Mouse (Mus musculus): ENCODE data around the gene Mn1. TPM values are rescaled to one million over a fixed set of nuclear protein-coding genes. Genes with fewer than 3 reads are reported as not detected.
A peak's percentile ranks its signal among the peaks of the same experiment; 100 is the strongest.

Gene Mn1
- polyA plus RNA-seq, 1 experiment from 2014 or later, result 4.3 TPM

GRCm38 (mm10) chr5:111394198-111395053 lies 22.7 kb upstream of the Mn1 start:
- DNase-seq (ENCODE audit: low spot score) (no peak), ATAC-seq (replicated peaks; ENCODE audit: low FRiP score, low read depth) (no peak)

GRCm38 (mm10) chr5:111395771-111396170 lies 21.4 kb upstream of the Mn1 start:
- DNase-seq (ENCODE audit: low spot score), result no peak
- H3K27ac ChIP-seq, result no peak overlapping the region
- no peak for TF ChIP-seq CTCF (IDR thresholded peaks at IDR 0.05; ENCODE audit: low read depth)
- no peak overlapping the region for H3K4me2 ChIP-seq (ENCODE audit: low read length)
- 56% methylated on average over 10 of the region's 10 CpGs for WGBS
- no peaks in the 10 kb centered on the region for H3K27me3 ChIP-seq (ENCODE audit: insufficient read depth, low read length)
- no peaks in the 10 kb centered on the region for H3K9me3 ChIP-seq (replicated peaks; ENCODE audit: low read length)
- no peak overlapping the region for H3K4me3 ChIP-seq (replicated peaks; ENCODE audit: low read depth, low read length)
- no peak overlapping the region for H3K9ac ChIP-seq (ENCODE audit: low read depth, low read length)
- H3K4me1 ChIP-seq (replicated peaks; ENCODE audit: insufficient read depth, low read length), result 0 out of 2 replicates have a peak, but pooled peaks cover 7% of the 10 kb centered on the region
- ATAC-seq (replicated peaks; ENCODE audit: low FRiP score, low read depth), result no peak
- H3K36me3 ChIP-seq (ENCODE audit: insufficient read depth, low read length), result no peaks in the 10 kb centered on the region

More at GRCm38 (mm10) chr5:111394198-111395053, 22.7 kb upstream of the Mn1 start:
- Histone ChIP-seq H3K4me2 (ENCODE audit: low read length) (peak overlapping the region; percentile 25; the same call in 1 of the 2 replicates), H3K4me3 (replicated peaks; ENCODE audit: low read depth, low read length) (no peak overlapping the region), H3K4me1 (replicated peaks; ENCODE audit: insufficient read depth, low read length) (0 out of 2 replicates have a peak, but pooled peaks cover 7% of the 10 kb centered on the region), H3K27me3 (ENCODE audit: insufficient read depth, low read length) (no peaks in the 10 kb centered on the region), H3K36me3 (ENCODE audit: insufficient read depth, low read length) (no peaks in the 10 kb centered on the region), H3K9ac (ENCODE audit: low read depth, low read length) (no peak overlapping the region), H3K27ac (no peak overlapping the region), H3K9me3 (replicated peaks; ENCODE audit: low read length) (no peaks in the 10 kb centered on the region)
- 11% methylated on average over 15 of the region's 15 CpGs for WGBS
- TF ChIP-seq CTCF (IDR thresholded peaks at IDR 0.05; ENCODE audit: low read depth), result no peak

GRCm38 (mm10) chr5:111396199-111396598 lies 21.0 kb upstream of the Mn1 start:
- DNase-seq (ENCODE audit: low spot score) (no peak), ATAC-seq (replicated peaks; ENCODE audit: low FRiP score, low read depth) (no peak)
- H3K36me3 ChIP-seq (ENCODE audit: insufficient read depth, low read length), result no peaks in the 10 kb centered on the region
- 75% methylated on average over 4 of the region's 4 CpGs for WGBS
- no peak overlapping the region for H3K4me2 ChIP-seq (ENCODE audit: low read length)
- 0 out of 2 replicates have a peak, but pooled peaks cover 7% of the 10 kb centered on the region for H3K4me1 ChIP-seq (replicated peaks; ENCODE audit: insufficient read depth, low read length)
- H3K27me3 ChIP-seq (ENCODE audit: insufficient read depth, low read length), result no peaks in the 10 kb centered on the region
- H3K27ac ChIP-seq, result no peak overlapping the region
- no peak overlapping the region for H3K9ac ChIP-seq (ENCODE audit: low read depth, low read length)
- TF ChIP-seq CTCF (IDR thresholded peaks at IDR 0.05; ENCODE audit: low read depth), result no peak; the same call in 1 of the 2 replicates
- H3K4me3 ChIP-seq (replicated peaks; ENCODE audit: low read depth, low read length), result no peak overlapping the region
- H3K9me3 ChIP-seq (replicated peaks; ENCODE audit: low read length), result no peaks in the 10 kb centered on the region

- Histone ChIP-seq H3K27ac (no peak overlapping the region), H3K4me1 (replicated peaks; ENCODE audit: insufficient read depth, low read length) (0 out of 2 replicates have a peak, but pooled peaks cover 6% of the 10 kb centered on the region), H3K27me3 (ENCODE audit: insufficient read depth, low read length) (no peaks in the 10 kb centered on the region), H3K9ac (ENCODE audit: low read depth, low read length) (no peak overlapping the region), H3K9me3 (replicated peaks; ENCODE audit: low read length) (no peaks in the 10 kb centered on the region), H3K4me2 (ENCODE audit: low read length) (no peak overlapping the region), H3K4me3 (replicated peaks; ENCODE audit: low read depth, low read length) (no peak overlapping the region), H3K36me3 (ENCODE audit: insufficient read depth, low read length) (no peaks in the 10 kb centered on the region)
- 72% methylated on average over 4 of the region's 4 CpGs for WGBS
- TF ChIP-seq CTCF (IDR thresholded peaks at IDR 0.05; ENCODE audit: low read depth), result no peak
- DNase-seq (ENCODE audit: low spot score) (no peak), ATAC-seq (replicated peaks; ENCODE audit: low FRiP score, low read depth) (no peak)
These were observed 18.7 kb upstream of the Mn1 start for GRCm38 (mm10) chr5:111398471-111398870.

- Histone ChIP-seq H3K4me2 (ENCODE audit: low read length) (no peak overlapping the region), H3K9me3 (replicated peaks; ENCODE audit: low read length) (no peaks in the 10 kb centered on the region), H3K27me3 (ENCODE audit: insufficient read depth, low read length) (0 out of 2 replicates have a peak, but pooled peaks cover 3% of the 10 kb centered on the region), H3K27ac (no peak overlapping the region), H3K4me3 (replicated peaks; ENCODE audit: low read depth, low read length) (no peak overlapping the region), H3K36me3 (ENCODE audit: insufficient read depth, low read length) (no peaks in the 10 kb centered on the region), H3K4me1 (replicated peaks; ENCODE audit: insufficient read depth, low read length) (no peaks in the 10 kb centered on the region), H3K9ac (ENCODE audit: low read depth, low read length) (no peak overlapping the region)
- no peak for TF ChIP-seq CTCF (IDR thresholded peaks at IDR 0.05; ENCODE audit: low read depth)
- ATAC-seq (replicated peaks; ENCODE audit: low FRiP score, low read depth), result no peak
- 67% methylated on average over 4 of the region's 4 CpGs for WGBS
- no peak for DNase-seq (ENCODE audit: low spot score)
These were observed 17.9 kb upstream of the Mn1 start for GRCm38 (mm10) chr5:111399271-111399670.

GRCm38 (mm10) chr5:111401879-111402650 lies 15.1 kb upstream of the Mn1 start:
- H3K4me2 ChIP-seq (ENCODE audit: low read length), result no peak overlapping the region
- WGBS, result 72% methylated on average over 19 of the region's 19 CpGs
- no peak overlapping the region for H3K4me3 ChIP-seq (replicated peaks; ENCODE audit: low read depth, low read length)
- H3K27ac ChIP-seq, result no peak overlapping the region
- TF ChIP-seq CTCF (IDR thresholded peaks at IDR 0.05; ENCODE audit: low read depth), result no peak
- no peak overlapping the region for H3K9ac ChIP-seq (ENCODE audit: low read depth, low read length)
- no peaks in the 10 kb centered on the region for H3K36me3 ChIP-seq (ENCODE audit: insufficient read depth, low read length)
- no peaks in the 10 kb centered on the region for H3K9me3 ChIP-seq (replicated peaks; ENCODE audit: low read length)
- no peak for DNase-seq (ENCODE audit: low spot score)
- H3K4me1 ChIP-seq (replicated peaks; ENCODE audit: insufficient read depth, low read length), result no peaks in the 10 kb centered on the region
- no peak for ATAC-seq (replicated peaks; ENCODE audit: low FRiP score, low read depth)
- 0 out of 2 replicates have a peak, but pooled peaks cover 3% of the 10 kb centered on the region for H3K27me3 ChIP-seq (ENCODE audit: insufficient read depth, low read length)

Measured in kidney, postnatal 0 days (tissue).